Mouse (Mus musculus): ENCODE measurements around the gene Cebpa. TPM values are rescaled to one million over a fixed set of nuclear protein-coding genes. Genes with fewer than 3 reads are reported as not detected.

Cebpa gene
- total RNA-seq, 2 experiments from 2014 or later: 21.4 to 22.4 TPM

- peak in 1 of 2 experiments; percentile 26 for DNase-seq (ENCODE audit: low spot score in 2 of 2)
These were observed 533 bp downstream of the Cebpa start for GRCm38 (mm10) chr7:35119506-35120145.

DNA sequence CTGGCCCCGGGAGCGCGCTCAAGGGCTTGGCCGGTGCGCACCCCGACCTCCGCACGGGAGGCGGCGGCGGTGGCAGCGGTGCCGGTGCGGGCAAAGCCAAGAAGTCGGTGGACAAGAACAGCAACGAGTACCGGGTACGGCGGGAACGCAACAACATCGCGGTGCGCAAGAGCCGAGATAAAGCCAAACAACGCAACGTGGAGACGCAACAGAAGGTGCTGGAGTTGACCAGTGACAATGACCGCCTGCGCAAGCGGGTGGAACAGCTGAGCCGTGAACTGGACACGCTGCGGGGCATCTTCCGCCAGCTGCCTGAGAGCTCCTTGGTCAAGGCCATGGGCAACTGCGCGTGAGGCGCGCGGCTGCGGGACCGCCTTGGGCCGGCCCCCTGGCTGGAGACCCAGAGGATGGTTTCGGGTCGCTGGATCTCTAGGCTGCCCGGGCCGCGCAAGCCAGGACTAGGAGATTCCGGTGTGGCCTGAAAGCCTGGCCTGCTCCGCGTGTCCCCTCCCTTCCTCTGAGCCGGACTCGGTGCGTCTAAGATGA lies 1.1 kb downstream of the Cebpa start:
- DNase-seq (ENCODE audit: low spot score in 2 of 2): no peak

- no peak for DNase-seq (ENCODE audit: low spot score in 2 of 2)
These were observed 2.1 kb downstream of the Cebpa start for GRCm38 (mm10) chr7:35121150-35121549.

- DNase-seq (ENCODE audit: low spot score in 2 of 2): no peak
These were observed 3.6 kb downstream of the Cebpa start for GRCm38 (mm10) chr7:35122401-35123320.

DNA sequence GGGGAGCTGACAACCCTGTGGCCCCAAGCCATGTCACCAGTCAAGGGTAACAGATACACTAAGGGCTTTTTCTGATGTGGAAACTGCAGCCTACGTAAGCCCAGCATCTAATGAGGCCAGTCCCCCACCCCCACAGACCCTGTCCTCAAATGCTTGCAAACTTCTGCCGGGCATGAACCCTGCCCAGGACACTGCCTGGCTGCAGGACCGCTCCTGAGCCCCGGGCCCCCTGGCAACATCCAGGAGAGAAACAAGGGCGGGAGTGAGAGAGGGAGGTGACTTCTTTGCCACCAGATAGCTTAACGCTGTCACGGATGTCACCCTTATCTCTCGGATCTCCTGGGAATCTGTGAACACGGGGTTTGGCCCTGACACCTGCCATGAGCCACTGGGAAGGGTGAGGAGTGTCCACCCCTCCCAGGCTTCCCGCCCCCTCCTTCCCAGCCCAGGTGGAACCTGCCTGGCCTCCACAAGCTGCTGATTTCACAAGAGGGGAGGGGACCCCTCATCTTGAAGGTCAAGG lies 4.4 kb downstream of the Cebpa start:
- DNase-seq (ENCODE audit: low spot score in 2 of 2): no peak

- peak; percentile 59 to 83 for DNase-seq (ENCODE audit: low spot score in 2 of 2)
These were observed 5.1 kb downstream of the Cebpa start for GRCm38 (mm10) chr7:35124216-35124615.

DNA sequence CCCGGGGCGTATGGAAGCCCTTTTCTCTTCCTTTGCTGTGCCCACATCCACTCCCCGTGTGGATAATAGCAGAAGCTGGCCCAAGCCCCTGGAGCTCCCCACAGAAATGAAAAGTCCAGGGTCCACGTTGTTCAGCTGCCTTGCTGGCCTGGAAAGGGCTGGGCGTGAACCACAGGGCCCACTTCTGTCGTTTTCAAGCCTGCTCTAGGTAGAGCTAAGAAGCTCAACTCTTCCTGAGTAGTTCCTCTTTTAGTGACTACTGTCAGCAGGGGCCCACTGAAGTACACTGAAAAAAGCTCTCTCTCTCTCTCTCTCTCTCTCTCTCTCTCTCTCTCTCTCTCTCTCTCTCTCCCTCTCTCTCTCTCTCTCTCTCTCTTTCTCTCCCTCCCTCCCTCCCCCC lies 5.7 kb downstream of the Cebpa start:
- DNase-seq (ENCODE audit: low spot score in 2 of 2): no peak

- no peak for DNase-seq (ENCODE audit: low spot score in 2 of 2)
These were observed 6.9 kb downstream of the Cebpa start for GRCm38 (mm10) chr7:35125971-35126370.

DNA sequence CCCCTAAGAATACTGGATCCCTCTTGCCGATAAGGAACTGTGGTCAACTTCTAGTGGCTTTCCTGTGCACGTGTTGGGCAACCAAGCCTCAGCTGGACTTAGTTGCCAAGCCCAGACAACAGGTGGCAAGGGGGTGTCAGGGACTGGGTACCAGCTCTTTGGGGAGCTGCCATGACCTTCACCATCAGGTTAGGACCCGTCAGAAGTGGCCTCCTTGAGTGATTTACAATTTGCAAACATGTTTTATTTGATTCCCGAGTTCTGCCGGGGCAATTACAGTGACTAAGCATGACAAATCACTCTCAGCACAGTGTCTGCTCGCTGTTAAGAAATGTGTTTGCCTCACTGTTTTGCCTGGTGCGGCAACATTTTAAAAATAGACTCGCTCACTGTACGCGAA lies 7.9 kb downstream of the Cebpa start:
- peak; percentile 25 to 70 for DNase-seq (ENCODE audit: low spot score in 2 of 2)

- DNase-seq (ENCODE audit: low spot score in 2 of 2): no peak
These were observed 8.6 kb downstream of the Cebpa start for GRCm38 (mm10) chr7:35127721-35128120.

DNA sequence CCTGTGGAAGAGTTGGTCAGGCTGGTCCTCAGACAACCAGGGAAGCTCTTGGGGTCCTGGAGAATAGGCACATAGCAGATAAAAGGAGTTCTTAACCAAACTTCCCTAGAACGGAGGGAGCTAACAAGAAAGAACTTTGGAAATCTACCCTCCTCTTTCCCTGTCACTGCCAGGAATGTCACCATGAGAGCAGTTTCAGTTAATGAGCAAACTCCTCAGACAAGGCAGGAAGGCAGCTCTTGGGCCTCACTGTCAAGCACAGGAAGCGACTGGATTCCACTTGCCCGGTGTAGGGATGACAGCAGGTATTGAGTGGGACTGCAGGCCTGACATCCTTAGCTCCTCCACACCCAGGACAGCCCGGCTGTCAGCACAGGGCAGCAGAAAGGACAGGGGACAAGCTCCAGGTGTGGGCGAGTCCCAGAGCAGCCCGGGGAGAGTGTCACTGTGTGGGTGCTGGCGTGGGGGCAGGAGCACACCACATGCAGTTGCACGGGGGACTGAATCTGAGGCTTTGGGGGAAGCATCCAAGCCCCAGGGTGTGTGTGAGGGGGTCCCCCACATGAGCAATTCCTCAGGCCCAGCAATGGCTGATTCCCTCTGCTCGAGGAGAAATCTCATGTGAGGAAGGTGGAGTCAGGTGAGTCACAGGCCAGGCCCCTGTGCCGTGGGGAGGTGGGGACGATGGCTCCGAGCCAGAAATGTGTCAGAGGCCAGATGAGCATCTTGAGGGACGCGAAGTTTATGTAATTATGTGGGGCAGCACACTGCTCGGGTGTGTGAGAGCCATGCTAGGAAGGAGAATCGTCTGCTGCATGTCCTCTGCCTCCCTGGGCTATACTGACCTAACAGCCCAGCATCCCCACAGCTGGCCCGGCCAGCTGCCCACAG lies 9.8 kb downstream of the Cebpa start:
- DNase-seq (ENCODE audit: low spot score in 2 of 2): no peak

DNA sequence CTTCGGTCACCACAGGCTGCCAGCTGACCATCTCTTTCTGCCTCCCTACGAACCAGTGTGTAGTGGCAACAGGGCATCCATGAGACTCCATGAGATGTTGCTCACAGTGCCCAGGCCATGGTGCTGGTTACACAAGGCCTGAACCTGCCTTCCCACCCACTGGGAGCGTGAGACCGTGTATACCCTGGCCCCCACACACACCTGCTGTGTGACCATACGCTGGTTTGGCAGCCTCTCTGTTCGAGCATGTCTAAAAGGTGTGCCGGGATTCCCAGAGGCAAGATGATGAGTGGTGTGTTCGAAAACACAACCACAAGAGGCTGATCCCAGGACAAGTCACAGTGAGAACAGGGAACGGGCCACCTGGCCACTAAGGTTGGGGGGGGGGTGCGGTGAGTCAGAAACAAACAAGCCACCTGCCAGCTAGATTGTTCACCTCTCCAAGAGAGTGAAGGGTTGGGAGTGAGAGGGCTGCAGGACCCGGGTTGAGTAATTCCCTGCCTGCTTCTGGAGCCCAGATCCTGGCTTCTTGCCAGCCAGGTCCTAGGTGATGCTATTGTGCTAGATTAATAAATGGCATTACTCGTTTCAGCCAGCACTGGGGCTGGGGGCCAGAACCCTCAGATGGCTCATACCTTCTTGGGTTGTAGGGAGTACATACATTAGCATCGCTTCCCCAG lies 11.1 kb downstream of the Cebpa start:
- no peak for DNase-seq (ENCODE audit: low spot score in 2 of 2)

DNA sequence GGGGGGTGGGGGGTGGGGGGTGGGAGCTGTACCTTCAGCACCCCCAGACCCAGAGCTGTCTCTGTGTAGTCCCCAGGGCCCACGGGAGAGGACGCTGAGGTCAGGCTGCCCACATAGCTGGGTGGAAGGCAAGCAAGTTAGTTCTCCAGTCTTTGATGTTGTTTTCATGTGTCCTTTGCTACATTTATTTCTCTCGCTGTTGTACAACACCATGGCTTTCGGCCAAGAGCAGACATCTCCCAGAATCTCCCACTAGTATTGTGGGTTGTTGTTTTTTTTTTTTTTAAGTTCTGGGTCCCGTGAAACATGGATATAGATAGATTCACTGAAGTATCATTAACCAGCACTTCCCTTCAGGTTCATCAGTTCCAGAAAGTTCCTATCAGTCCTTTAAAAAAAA lies 11.8 kb downstream of the Cebpa start:
- DNase-seq (ENCODE audit: low spot score in 2 of 2): no peak

GRCm38 (mm10) chr7:35131601-35132000 lies 12.5 kb downstream of the Cebpa start:
- DNase-seq (ENCODE audit: low spot score in 2 of 2): no peak

GRCm38 (mm10) chr7:35134621-35135020 lies 15.5 kb downstream of the Cebpa start:
- DNase-seq (ENCODE audit: low spot score in 2 of 2): no peak

- DNase-seq (ENCODE audit: low spot score in 2 of 2): no peak
These were observed 18.4 kb downstream of the Cebpa start for GRCm38 (mm10) chr7:35137524-35137923.

DNA sequence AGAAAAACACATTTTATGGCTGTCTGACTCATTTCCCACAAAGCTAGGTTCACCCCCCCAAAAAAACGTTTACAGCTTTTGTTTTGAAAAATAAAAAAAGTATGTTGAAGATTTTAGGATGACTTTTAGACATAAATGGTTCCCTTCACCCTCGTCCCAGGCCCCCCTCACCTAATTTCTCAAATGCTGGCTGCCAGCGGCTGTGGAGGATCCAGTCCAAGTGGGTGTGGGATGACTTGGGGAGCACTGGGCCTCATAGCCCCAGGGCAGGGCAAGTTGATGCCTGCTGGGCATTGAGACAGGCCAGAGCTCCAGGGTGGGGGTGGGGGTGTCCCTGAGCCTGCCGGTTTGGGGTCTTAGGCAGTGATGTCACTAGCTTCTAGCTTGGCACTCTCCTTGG lies 19.4 kb downstream of the Cebpa start:
- DNase-seq (ENCODE audit: low spot score in 2 of 2): no peak

GRCm38 (mm10) chr7:35139880-35140279 lies 20.8 kb downstream of the Cebpa start:
- no peak for DNase-seq (ENCODE audit: low spot score in 2 of 2)

DNA sequence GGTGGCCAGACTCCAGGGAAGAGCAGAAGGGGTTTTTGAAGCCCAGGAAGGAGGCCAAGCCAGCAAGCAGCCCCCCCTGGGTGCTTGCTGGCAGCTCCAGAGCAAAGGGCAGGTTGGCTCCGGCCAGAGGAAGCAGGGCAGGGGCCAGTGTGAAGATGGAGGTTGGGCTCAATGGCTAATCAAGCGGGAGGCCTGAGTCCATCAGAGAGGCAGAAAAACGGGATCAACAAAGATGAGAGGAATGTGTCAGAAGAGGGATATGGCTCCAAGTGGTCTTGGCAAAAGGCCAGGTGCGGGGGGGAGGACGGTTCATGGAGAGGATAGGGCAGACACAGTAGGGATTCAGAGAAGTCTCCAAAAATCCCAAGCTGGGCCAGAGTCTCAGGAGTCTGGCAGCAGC lies 22.4 kb downstream of the Cebpa start:
- no peak for DNase-seq (ENCODE audit: low spot score in 2 of 2)

GRCm38 (mm10) chr7:35142522-35142921 lies 23.4 kb downstream of the Cebpa start:
- no peak for DNase-seq (ENCODE audit: low spot score in 2 of 2)

Measured in layer of hippocampus, adult 18-20 months (tissue).